In the genomic region with DNA sequence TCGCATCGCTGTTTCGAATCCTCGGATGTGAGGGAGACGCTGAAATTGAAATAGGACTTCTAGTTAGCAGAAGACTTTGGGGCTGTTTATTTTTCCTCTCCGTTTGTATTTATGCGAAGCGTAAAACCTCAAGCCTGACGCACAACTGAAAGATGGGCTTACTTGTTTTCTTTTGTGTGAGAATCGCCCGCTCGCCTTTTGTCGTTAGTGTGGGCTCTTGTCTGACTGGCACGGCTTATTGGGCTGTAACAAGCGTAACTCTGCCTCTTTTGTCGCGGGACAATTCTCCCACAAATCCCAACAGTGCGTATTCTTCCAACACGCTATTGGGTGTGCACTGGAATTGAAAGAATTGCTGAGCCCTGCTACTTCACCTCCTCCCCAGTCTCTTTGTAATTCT, we compare ENCODE assay signal across 10 mouse cellular contexts.
DNase-seq lines count a peak whose midpoint lies in the region; ATAC-seq and TF ChIP-seq lines count a peak whose summit lies in the region.
"Had no signal": no experiment of that assay in that cellular context is flagged by ENCODE, and none has a peak within 500 bp of the region (broad histone marks: within the 10 kb centered on the region; RNA-seq: fewer than 3 reads in every experiment).

No protein-coding gene starts in this region.

- TF ChIP-seq CTCF in brain, embryonic 14.5 days (IDR thresholded peaks at IDR 0.05; ENCODE audit: borderline replicate concordance, extremely low read depth, insufficient read depth, insufficient read length), result no peak

- peaks cover 12% of the 10 kb centered on the region for H3K4me1 ChIP-seq in forebrain, embryonic 15.5 days
- peaks cover 34% of the 10 kb centered on the region for H3K4me1 ChIP-seq in midbrain, embryonic 12.5 days

- DNase-seq in brain, embryonic 14.5 days (ENCODE audit: low read depth), result peak; percentile 93
- DNase-seq in cerebellum, postnatal 14 days, result peak; percentile 62 to 71
- no peak for DNase-seq in testis, postnatal 10 days (ENCODE audit: low spot score)
- no peak for DNase-seq in gastrocnemius, postnatal 4 days (ENCODE audit: low spot score in 2 of 2)
- no peak for DNase-seq in layer of hippocampus, adult 18-20 months (ENCODE audit: low spot score in 2 of 2)
- DNase-seq: kidney, adult 9 months; lung, postnatal 14 days had no signal

- H3K9ac ChIP-seq in forebrain, embryonic 15.5 days (replicated peaks), result 0 out of 2 replicates have a peak overlapping the region, but pooled peaks have one; percentile 1
- no peak overlapping the region; the same call in 1 of the 2 replicates for H3K9ac ChIP-seq in midbrain, embryonic 12.5 days (replicated peaks)

- H3K9me3 ChIP-seq in forebrain, embryonic 15.5 days, result no peaks in the 10 kb centered on the region
- H3K9me3 ChIP-seq in midbrain, embryonic 12.5 days, result no peaks in the 10 kb centered on the region
- H3K9me3 ChIP-seq: G1E had no signal

- H3K4me3 ChIP-seq in forebrain, embryonic 15.5 days, result peak overlapping the region; percentile 24
- H3K4me3 ChIP-seq in midbrain, embryonic 12.5 days, result peak overlapping the region; percentile 13; the same call in 1 of the 2 replicates

- no peaks in the 10 kb centered on the region for H3K36me3 ChIP-seq in forebrain, embryonic 15.5 days
- no peaks in the 10 kb centered on the region for H3K36me3 ChIP-seq in midbrain, embryonic 12.5 days

- WGBS in forebrain, embryonic 15.5 days, result 3% methylated on average over 19 of the region's 19 CpGs
- WGBS in midbrain, embryonic 12.5 days, result 3% methylated on average over 19 of the region's 19 CpGs

- TF ChIP-seq POLR2A in brain, embryonic 14.5 days (IDR thresholded peaks at IDR 0.05; ENCODE audit: borderline replicate concordance, extremely low read depth, insufficient read depth, insufficient read length, poor library complexity, severe bottlenecking), result no peak

- peak overlapping the region; percentile 44 for H3K4me2 ChIP-seq in forebrain, embryonic 15.5 days (replicated peaks)
- peak overlapping the region; percentile 41 for H3K4me2 ChIP-seq in midbrain, embryonic 12.5 days (replicated peaks)

- H3K27me3 ChIP-seq in forebrain, embryonic 15.5 days, result peaks cover 18% of the 10 kb centered on the region; the same call in 1 of the 2 replicates
- peaks cover 80% of the 10 kb centered on the region for H3K27me3 ChIP-seq in midbrain, embryonic 12.5 days

- peak overlapping the region; percentile 35; the same call in 1 of the 2 replicates for H3K27ac ChIP-seq in forebrain, embryonic 15.5 days (replicated peaks)
- peak overlapping the region; percentile 66 for H3K27ac ChIP-seq in midbrain, embryonic 12.5 days (replicated peaks)

- peak; percentile 55; the same call in 1 of the 2 replicates for ATAC-seq in forebrain, embryonic 15.5 days (replicated peaks)
- ATAC-seq in midbrain, embryonic 12.5 days (ENCODE audit: low FRiP score, low read depth), result peak; percentile 88

Comparison
In these comparisons a context has a peak if more than half of its experiments do, and no peak if none do; other contexts are left out.
1. DNase-seq: peak in brain, embryonic 14.5 days (single experiment) and cerebellum, postnatal 14 days (2 of 2); none in testis, postnatal 10 days (single experiment), gastrocnemius, postnatal 4 days (0 of 2) and layer of hippocampus, adult 18-20 months (0 of 2).